Mouse (Mus musculus): ENCODE measurements around the gene Zfp213. TPM values are rescaled to one million over a fixed set of nuclear protein-coding genes. Genes with fewer than 3 reads are reported as not detected.
"Not testable (repeated sequence)": the region's sequence is repeated elsewhere in the genome, so short reads cannot be mapped to it uniquely, and the experiment has no call there.

Zfp213 gene
- polyA plus RNA-seq, 1 experiment from 2014 or later = 22.7 TPM

- H3K36me3 ChIP-seq (replicated peaks) = no peaks in the 10 kb centered on the region
- H3K9ac ChIP-seq = no peak overlapping the region; the same call in 1 of the 2 replicates
- no peaks in the 10 kb centered on the region for H3K9me3 ChIP-seq
- 11% methylated on average over 12 of the region's 12 CpGs for WGBS
- peaks cover 50% of the 10 kb centered on the region for H3K27me3 ChIP-seq
- ATAC-seq (ENCODE audit: low FRiP score) = no peak
- peak overlapping the region; percentile 43 for H3K4me2 ChIP-seq
- H3K4me1 ChIP-seq = peaks cover 6% of the 10 kb centered on the region; the same call in 1 of the 2 replicates
- no peak overlapping the region; the same call in 1 of the 2 replicates for H3K4me3 ChIP-seq (replicated peaks)
- no peak overlapping the region for H3K27ac ChIP-seq
Measured at GRCm38 (mm10) chr17:23542004-23542720, 21.9 kb downstream of the Zfp213 start.

- peak overlapping the region; percentile 17; the same call in 1 of the 2 replicates for H3K4me2 ChIP-seq
- peak; percentile 36; the same call in 1 of the 2 replicates for ATAC-seq (ENCODE audit: low FRiP score)
- 11% methylated on average over 31 of the region's 31 CpGs for WGBS
- H3K4me3 ChIP-seq (replicated peaks) = no peak overlapping the region; the same call in 1 of the 2 replicates
- no peaks in the 10 kb centered on the region for H3K9me3 ChIP-seq
- no peak overlapping the region for H3K27ac ChIP-seq
- peaks cover 54% of the 10 kb centered on the region for H3K27me3 ChIP-seq
- H3K4me1 ChIP-seq = peaks cover 6% of the 10 kb centered on the region; the same call in 1 of the 2 replicates
- H3K36me3 ChIP-seq (replicated peaks) = no peaks in the 10 kb centered on the region
- no peak overlapping the region for H3K9ac ChIP-seq
Measured at GRCm38 (mm10) chr17:23540605-23541475, 23.2 kb downstream of the Zfp213 start.

- Histone ChIP-seq H3K27me3 (peaks cover 50% of the 10 kb centered on the region), H3K4me1 (peaks cover 6% of the 10 kb centered on the region; the same call in 1 of the 2 replicates), H3K9ac (no peak overlapping the region), H3K9me3 (no peaks in the 10 kb centered on the region), H3K36me3 (replicated peaks) (no peaks in the 10 kb centered on the region), H3K4me3 (replicated peaks) (no peak overlapping the region), H3K4me2 (no peak overlapping the region; the same call in 1 of the 2 replicates), H3K27ac (no peak overlapping the region)
- 36% methylated on average over 3 of the region's 3 CpGs for WGBS
- no peak for ATAC-seq (ENCODE audit: low FRiP score)
Measured at GRCm38 (mm10) chr17:23540106-23540505, 23.9 kb downstream of the Zfp213 start.

- Histone ChIP-seq H3K4me3 (replicated peaks) (no peak overlapping the region), H3K4me1 (peaks cover 6% of the 10 kb centered on the region; the same call in 1 of the 2 replicates), H3K27ac (no peak overlapping the region), H3K27me3 (peaks cover 55% of the 10 kb centered on the region), H3K9ac (no peak overlapping the region), H3K36me3 (replicated peaks) (no peaks in the 10 kb centered on the region), H3K4me2 (no peak overlapping the region), H3K9me3 (no peaks in the 10 kb centered on the region)
- 91% methylated on average over 5 of the region's 5 CpGs for WGBS
- ATAC-seq (ENCODE audit: low FRiP score) = no peak
Measured at GRCm38 (mm10) chr17:23539608-23540007, 24.4 kb downstream of the Zfp213 start.

DNA sequence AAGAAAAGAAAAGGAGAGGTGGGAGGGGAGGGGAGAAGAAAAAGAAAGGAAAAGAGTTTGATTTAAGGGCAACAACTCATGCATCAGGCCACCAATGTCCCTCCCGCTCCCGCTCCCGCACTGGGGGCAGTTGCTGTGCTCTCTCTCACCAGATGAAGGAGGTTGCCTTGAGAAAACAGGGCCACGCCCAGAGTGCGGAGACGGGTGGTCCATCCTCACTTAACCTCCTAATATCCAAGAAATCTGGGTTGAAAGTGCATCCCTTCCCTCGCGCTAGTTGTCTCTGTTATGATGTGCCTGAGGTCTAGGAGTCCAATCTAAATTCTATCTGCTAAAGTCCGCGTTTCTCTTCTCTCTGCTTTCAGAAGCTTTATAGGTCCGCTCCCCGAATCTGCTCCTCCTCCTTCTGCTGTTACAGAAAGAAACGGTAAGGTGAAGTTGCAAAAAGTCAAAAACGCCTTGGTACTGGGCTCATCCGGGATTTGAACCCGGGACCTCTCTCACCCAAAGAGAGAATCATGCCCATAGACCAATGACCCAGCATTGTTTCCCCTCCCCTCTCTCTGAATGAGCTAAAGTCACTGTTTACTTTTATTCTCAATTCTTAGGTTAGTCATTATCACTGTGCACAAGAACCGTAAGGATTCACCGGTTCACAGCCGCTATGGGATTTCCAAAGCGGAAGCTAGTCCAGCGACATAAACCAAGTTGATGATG lies 25.6 kb downstream of the Zfp213 start:
- peak overlapping the region; percentile 47 for H3K4me2 ChIP-seq
- H3K9ac ChIP-seq = no peak overlapping the region
- H3K27ac ChIP-seq = no peak overlapping the region
- no peaks in the 10 kb centered on the region for H3K36me3 ChIP-seq (replicated peaks)
- no peak for ATAC-seq (ENCODE audit: low FRiP score)
- peaks cover 63% of the 10 kb centered on the region for H3K27me3 ChIP-seq
- no peaks in the 10 kb centered on the region for H3K9me3 ChIP-seq
- H3K4me3 ChIP-seq (replicated peaks) = peak overlapping the region; percentile 31
- H3K4me1 ChIP-seq = peaks cover 6% of the 10 kb centered on the region; the same call in 1 of the 2 replicates
- WGBS = 10% methylated on average over 21 of the region's 21 CpGs

- peak overlapping the region; percentile 31 for H3K4me3 ChIP-seq (replicated peaks)
- H3K9me3 ChIP-seq = no peaks in the 10 kb centered on the region
- no peaks in the 10 kb centered on the region for H3K36me3 ChIP-seq (replicated peaks)
- peak overlapping the region; percentile 47 for H3K4me2 ChIP-seq
- no peak overlapping the region for H3K27ac ChIP-seq
- peaks cover 63% of the 10 kb centered on the region for H3K27me3 ChIP-seq
- no peak for ATAC-seq (ENCODE audit: low FRiP score)
- no peak overlapping the region for H3K9ac ChIP-seq
- 4% methylated on average over 27 of the region's 27 CpGs for WGBS
- peaks cover 6% of the 10 kb centered on the region; the same call in 1 of the 2 replicates for H3K4me1 ChIP-seq
Measured at GRCm38 (mm10) chr17:23537554-23538255, 26.3 kb downstream of the Zfp213 start.

DNA sequence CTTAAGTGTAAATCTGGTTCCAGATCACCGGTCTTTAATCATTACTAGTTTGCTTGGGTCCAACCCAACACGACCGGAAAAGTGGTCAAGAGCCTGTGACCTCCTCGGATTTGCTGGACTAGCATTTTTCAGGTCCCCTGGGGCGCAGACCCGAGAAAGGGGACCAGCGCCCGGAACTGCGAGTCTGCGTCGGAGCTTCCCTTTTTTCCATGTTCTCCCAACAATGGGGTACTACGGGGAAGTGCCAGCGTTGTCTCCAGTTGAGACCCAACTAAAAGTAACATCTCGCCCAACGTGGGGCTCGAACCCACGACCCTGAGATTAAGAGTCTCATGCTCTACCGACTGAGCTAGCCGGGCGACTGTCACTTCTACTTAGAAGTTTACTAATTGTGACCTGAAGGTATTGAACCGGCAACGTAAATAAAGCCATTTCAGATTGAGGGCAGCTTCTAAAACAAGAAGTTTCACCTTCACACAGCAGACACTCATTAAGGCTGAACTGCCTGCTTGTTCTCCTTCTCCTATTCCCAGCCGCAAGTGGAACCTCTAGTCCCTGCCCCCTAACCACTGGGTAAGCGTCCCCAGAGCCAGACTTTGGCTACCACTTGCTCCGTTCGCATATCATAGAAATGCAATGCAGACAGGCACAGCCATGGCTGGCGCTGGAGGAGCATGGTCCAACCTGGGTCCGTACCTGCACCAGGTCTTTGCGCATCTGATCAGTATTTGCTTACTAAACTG lies 28.8 kb downstream of the Zfp213 start:
- ATAC-seq (ENCODE audit: low FRiP score); H3K4me3 ChIP-seq (replicated peaks); H3K36me3 ChIP-seq (replicated peaks); H3K27ac ChIP-seq; H3K4me1 ChIP-seq; H3K9ac ChIP-seq; H3K9me3 ChIP-seq: not testable (repeated sequence)
- 2% methylated on average over 15 of the region's 29 CpGs for WGBS
- H3K4me2 ChIP-seq = 0 out of 2 replicates have a peak overlapping the region, but pooled peaks have one; percentile 21
- H3K27me3 ChIP-seq = peaks cover 51% of the 10 kb centered on the region

GRCm38 (mm10) chr17:23533591-23534490 lies 30.2 kb downstream of the Zfp213 start:
- H3K4me2 ChIP-seq; H3K9me3 ChIP-seq; H3K4me1 ChIP-seq; H3K4me3 ChIP-seq (replicated peaks); H3K9ac ChIP-seq; H3K36me3 ChIP-seq (replicated peaks); H3K27ac ChIP-seq: not testable (repeated sequence)
- H3K27me3 ChIP-seq = peaks cover 37% of the 10 kb centered on the region
- 5% methylated on average over 11 of the region's 23 CpGs for WGBS
- 0 out of 2 replicates have a peak, but pooled peaks have one; percentile 23 for ATAC-seq (ENCODE audit: low FRiP score)

GRCm38 (mm10) chr17:23531408-23531807 lies 32.6 kb downstream of the Zfp213 start:
- H3K27ac ChIP-seq; H3K4me1 ChIP-seq; H3K4me3 ChIP-seq (replicated peaks); H3K36me3 ChIP-seq (replicated peaks); H3K9me3 ChIP-seq; ATAC-seq (ENCODE audit: low FRiP score); H3K9ac ChIP-seq; H3K4me2 ChIP-seq: not testable (repeated sequence)
- H3K27me3 ChIP-seq = peaks cover 17% of the 10 kb centered on the region
- 26% methylated on average over 1 of the region's 1 CpGs for WGBS

GRCm38 (mm10) chr17:23522941-23523732 lies 40.9 kb downstream of the Zfp213 start:
- not testable (repeated sequence) for H3K4me1 ChIP-seq; ATAC-seq (ENCODE audit: low FRiP score); H3K27me3 ChIP-seq; H3K27ac ChIP-seq; H3K4me2 ChIP-seq; H3K36me3 ChIP-seq (replicated peaks); H3K4me3 ChIP-seq (replicated peaks); H3K9ac ChIP-seq; H3K9me3 ChIP-seq
- WGBS = 72% methylated on average over 30 of the region's 30 CpGs
